Mouse (Mus musculus) kidney, embryonic 14.5 days (tissue): ENCODE results near the gene Slc35e1. TPM values are rescaled to one million over a fixed set of nuclear protein-coding genes. Genes with fewer than 3 reads are reported as not detected.

Source experiments
- ATAC-seq: fragments of 200-750 bp; cut with Nextera tagmentation; 2 replicates; pipeline ENCODE4 v1.8.0; 2017; ENCODE audit warnings: moderate number of reproducible peaks, mild to moderate bottlenecking, moderate TSS enrichment, moderate library complexity; ENCODE audit not compliant: low FRiP score, low TSS enrichment
- H3K27ac ChIP-seq: fragments of 300-500 bp; sonication (generic); 2 replicates; pipeline ENCODE4 v1.5.1; 2014; ENCODE audit warnings: low read depth, mild to moderate bottlenecking, low read length, moderate library complexity, mixed read lengths
- H3K27me3 ChIP-seq: fragments of 300-500 bp; sonication (generic); 2 replicates; pipeline ENCODE4 v1.6.1; 2014; ENCODE audit warnings: mild to moderate bottlenecking, low read length; ENCODE audit not compliant: control insufficient read depth, insufficient read depth
- H3K36me3 ChIP-seq: fragments of 300-500 bp; sonication (generic); 2 replicates; pipeline ENCODE4 v1.6.1; 2014; ENCODE audit warnings: low read length, mixed read lengths; ENCODE audit not compliant: control insufficient read depth, insufficient read depth
- H3K4me1 ChIP-seq: fragments of 300-500 bp; sonication (generic); 2 replicates; pipeline ENCODE4 v1.6.1; 2014; ENCODE audit warnings: low read length, mixed read lengths; ENCODE audit not compliant: control insufficient read depth, insufficient read depth
- H3K4me2 ChIP-seq: fragments of 300-500 bp; sonication (generic); replicated peaks from 2 replicates; pipeline ENCODE4 v1.6.1; 2014; ENCODE audit warnings: low read depth, mild to moderate bottlenecking, low read length
- H3K4me3 ChIP-seq: fragments of 300-500 bp; sonication (generic); 2 replicates; pipeline ENCODE4 v1.5.1; 2014; ENCODE audit warnings: mild to moderate bottlenecking, low read length
- H3K9ac ChIP-seq: fragments of 300-500 bp; sonication (generic); 2 replicates; pipeline ENCODE4 v1.6.1; 2014; ENCODE audit warnings: low read depth, mild to moderate bottlenecking, low read length, moderate library complexity
- H3K9me3 ChIP-seq: fragments of 300-500 bp; sonication (generic); 2 replicates; pipeline ENCODE4 v1.6.1; 2016; ENCODE audit warnings: low read length; ENCODE audit not compliant: control insufficient read depth
- WGBS: fragments of 180-500 bp; shearing (Covaris S2); extraction: QIAGEN DNeasy Blood & Tissue Kit; methylation state at CpG from one replicate; pipeline ENCODE4 v1.1.7; 2014; 5-methylcytosine and 5-hydroxymethylcytosine counted together
- microRNA-seq: library from miRNA; unstranded; fragments of <30 nt; microRNA quantifications from one replicate; pipeline ENCODE4, GENCODE M21; 2016
- polyA plus RNA-seq: library from polyadenylated mRNA; unstranded; fragments of >200 nt; fragmentation: Nextera tagmentation; extraction: Ambion mirVana; gene quantifications from 2 replicates; pipeline ENCODE4 v1.2.1, GENCODE M21; 2014

The Slc35e1 gene
- polyA plus RNA-seq, 1 experiment from 2014 or later: 19.7 TPM

- H3K36me3 ChIP-seq: no peaks in the 10 kb centered on the region
- H3K4me3 ChIP-seq: no peak overlapping the region
- H3K27ac ChIP-seq: no peak overlapping the region
- H3K27me3 ChIP-seq: no peaks in the 10 kb centered on the region
- H3K9ac ChIP-seq: no peak overlapping the region
- no peak overlapping the region for H3K4me2 ChIP-seq
- H3K4me1 ChIP-seq: no peaks in the 10 kb centered on the region
- 80% methylated on average over 8 of the region's 8 CpGs for WGBS
- H3K9me3 ChIP-seq: no peaks in the 10 kb centered on the region
- no peak for ATAC-seq
Measured at GRCm38 (mm10) chr8:72438248-72439015, 54.0 kb downstream of the Slc35e1 start.

GRCm38 (mm10) chr8:72434952-72435351 lies 57.5 kb downstream of the Slc35e1 start:
- Histone ChIP-seq H3K36me3 (no peaks in the 10 kb centered on the region), H3K4me2 (no peak overlapping the region), H3K4me1 (no peaks in the 10 kb centered on the region), H3K9ac (no peak overlapping the region), H3K27ac (no peak overlapping the region), H3K27me3 (no peaks in the 10 kb centered on the region), H3K4me3 (no peak overlapping the region), H3K9me3 (no peaks in the 10 kb centered on the region)
- ATAC-seq: no peak
- 25% methylated on average over 2 of the region's 2 CpGs for WGBS

Small RNA genes within 50 kb of the gene (microRNA-seq; reads per million reads assigned to microRNA genes)
- gene Gm28019 (not detected), gene Mir7068 (1.5 reads per million)

Other genes starting within 250 kb of the Slc35e1 start
- 32.7 and 38.4 TPM in 2 replicates for gene Gm10282, start 187.4 kb downstream of the Slc35e1 start, polyA plus RNA-seq
- gene Klf2, start 173.6 kb downstream of the Slc35e1 start, polyA plus RNA-seq: 12.1 and 13.9 TPM in 2 replicates
- gene Eps15l1, start 71.2 kb downstream of the Slc35e1 start, polyA plus RNA-seq: 40.7 and 72.3 TPM in 2 replicates
- 1.6 and 2.1 TPM in 2 replicates for gene Calr3, start 48.7 kb downstream of the Slc35e1 start, polyA plus RNA-seq
- 13.9 and 14.6 TPM in 2 replicates for gene 1700030K09Rik, start 48.7 kb downstream of the Slc35e1 start, polyA plus RNA-seq
- 57.0 and 72.0 TPM in 2 replicates for gene Cherp, start 17.4 kb downstream of the Slc35e1 start, polyA plus RNA-seq
- 11.1 and 15.8 TPM in 2 replicates for gene Med26, start 55.7 kb upstream of the Slc35e1 start, polyA plus RNA-seq
- 129 and 142 TPM in 2 replicates for gene Smim7, start 78.5 kb upstream of the Slc35e1 start, polyA plus RNA-seq
- 13.5 and 17.0 TPM in 2 replicates for gene Tmem38a, start 79.4 kb upstream of the Slc35e1 start, polyA plus RNA-seq
- gene Nwd1, start 154.1 kb upstream of the Slc35e1 start, polyA plus RNA-seq: not detected in 2 replicates
- gene Sin3b, start 230.7 kb upstream of the Slc35e1 start, polyA plus RNA-seq: 165 and 182 TPM in 2 replicates